Mouse (Mus musculus): ENCODE data around the gene Tcf7l2.

- TF ChIP-seq CTCF (IDR thresholded peaks at IDR 0.05; ENCODE audit: low read depth, low read length) (no peak), POLR2A (IDR thresholded peaks at IDR 0.05; ENCODE audit: borderline replicate concordance, low read depth, low read length) (no peak)
Observed at GRCm38 (mm10) chr19:55803121-55803520, 61.5 kb downstream of the Tcf7l2 start.
